Mouse (Mus musculus): ENCODE data around the gene Galk1. TPM values are rescaled to one million over a fixed set of nuclear protein-coding genes. Genes with fewer than 3 reads are reported as not detected.

The Galk1 gene
- 64.3 and 65.5 TPM in 2 replicates for polyA plus RNA-seq (2015; fragmentation: Nextera tagmentation; extraction: Ambion mirVana)

DNA sequence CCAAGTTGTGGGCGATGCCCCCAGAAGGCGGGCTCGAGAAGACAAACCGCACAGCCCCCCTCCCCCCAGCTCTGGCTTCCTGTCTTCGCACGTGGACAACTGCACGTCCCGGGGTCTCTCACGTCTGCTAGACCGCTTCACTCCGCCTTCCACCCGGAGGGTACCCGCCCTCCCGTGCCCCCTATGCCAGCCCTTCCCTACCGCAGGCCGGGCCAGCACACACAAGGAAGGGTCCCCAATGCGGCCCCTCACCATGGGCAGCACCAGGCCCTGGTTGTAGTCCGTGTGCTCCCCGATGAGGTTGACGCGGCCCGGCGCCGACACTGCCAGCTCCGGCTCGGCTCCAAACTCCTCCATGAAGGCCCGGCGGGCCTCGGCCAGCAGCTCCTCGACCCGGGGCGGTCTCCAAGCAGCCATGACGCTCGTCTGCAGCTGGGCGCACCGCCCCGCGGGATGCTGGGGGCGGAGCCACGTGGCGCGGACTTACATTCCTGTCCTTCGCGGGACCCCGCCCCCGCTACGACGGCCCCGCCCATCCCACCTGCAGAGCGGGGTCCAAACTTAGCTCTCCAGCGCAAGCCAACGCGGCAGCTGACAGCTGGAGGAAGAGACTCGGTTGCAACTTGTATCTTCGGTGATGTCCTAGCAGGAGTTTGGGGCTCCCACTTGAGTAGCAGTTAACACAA, at the start of gene Galk1:
TSS of gene Galk1 (minus strand) at position 458 of the 686 bp plus-strand sequence.
- H3K27me3 ChIP-seq = 0 out of 2 replicates have a peak, but pooled peaks cover 7% of the 10 kb centered on the region
- no peaks in the 10 kb centered on the region for H3K9me3 ChIP-seq
- peak within 1 kb of the TSS; percentile 80 for H3K9ac ChIP-seq
- H3K36me3 ChIP-seq = 0 out of 2 replicates have a peak, but pooled peaks cover 3% of the 10 kb centered on the region
- WGBS = under 1% methylated on average over 55 of the region's 55 CpGs
- H3K4me3 ChIP-seq = peak within 1 kb of the TSS; percentile 61
- peak within 1 kb of the TSS; percentile 78 for H3K27ac ChIP-seq
- ATAC-seq (ENCODE audit: low FRiP score) = peak; percentile 85
- peak within 1 kb of the TSS; percentile 84 for H3K4me2 ChIP-seq
- peaks cover 31% of the 10 kb centered on the region for H3K4me1 ChIP-seq (replicated peaks)

DNA sequence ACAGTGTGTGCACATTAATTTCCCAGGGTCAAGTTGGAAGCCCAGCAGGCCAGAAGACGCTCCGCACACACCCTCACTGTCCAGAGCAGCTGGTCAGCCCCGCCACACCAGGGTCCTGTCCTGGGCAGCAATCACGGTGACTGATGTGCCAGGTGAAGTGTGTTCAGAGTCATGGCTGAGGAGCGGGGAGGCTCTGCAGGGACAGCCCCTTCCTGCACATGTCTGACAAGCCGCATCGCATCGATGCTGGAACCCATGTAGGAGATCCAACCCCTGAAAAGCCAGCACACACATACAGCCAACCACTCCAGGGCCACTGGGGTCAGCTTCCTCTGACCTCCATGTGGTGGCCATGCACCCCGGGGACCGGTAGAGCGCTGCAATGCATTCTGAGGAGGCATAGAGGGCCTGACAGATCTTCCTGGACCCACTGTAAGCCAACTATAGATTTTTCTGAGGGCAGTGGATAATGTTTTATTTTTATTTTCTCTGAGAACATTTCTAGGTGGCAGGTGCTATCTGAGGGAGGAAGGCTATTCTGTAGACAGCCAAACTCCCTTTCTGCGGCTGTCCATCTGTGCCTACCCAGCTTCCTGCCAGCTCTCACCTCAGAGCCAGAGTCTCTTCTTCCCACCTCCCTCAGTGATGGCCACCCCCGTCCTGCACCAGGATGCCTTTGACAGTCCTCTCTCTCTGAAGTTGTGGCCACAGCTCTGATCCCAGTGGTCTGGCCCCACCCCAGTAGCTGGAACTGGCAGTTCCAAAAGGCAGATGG, 49.3 kb upstream of the Galk1 start:
- Histone ChIP-seq H3K36me3 (peaks cover 58% of the 10 kb centered on the region), H3K27me3 (no peaks in the 10 kb centered on the region), H3K4me3 (no peak overlapping the region), H3K4me1 (replicated peaks) (no peaks in the 10 kb centered on the region), H3K27ac (no peak overlapping the region), H3K9me3 (no peaks in the 10 kb centered on the region), H3K9ac (no peak overlapping the region), H3K4me2 (no peak overlapping the region)
- no peak for ATAC-seq (ENCODE audit: low FRiP score)
- 86% methylated on average over 13 of the region's 13 CpGs for WGBS

DNA sequence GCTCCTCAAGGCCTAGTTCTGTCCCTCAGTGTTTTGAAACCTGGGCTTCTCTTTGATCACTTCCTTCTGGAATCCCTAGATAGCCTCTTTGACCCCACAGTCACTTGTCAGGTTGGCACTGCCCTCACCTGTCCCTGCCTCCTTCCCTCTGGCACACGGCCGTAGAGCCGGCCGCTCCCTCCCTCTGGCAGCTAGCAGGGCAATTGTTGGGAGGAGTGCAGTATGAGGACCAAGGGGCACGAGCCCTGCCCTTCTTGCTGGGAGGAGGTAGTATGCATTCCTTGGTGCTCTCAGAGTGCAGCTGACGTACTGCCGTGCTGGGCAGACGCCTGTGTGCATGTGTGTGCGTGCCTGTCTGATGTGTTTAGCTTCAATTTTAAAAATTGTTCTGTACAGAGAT, 48.1 kb upstream of the Galk1 start:
- no peaks in the 10 kb centered on the region for H3K4me1 ChIP-seq (replicated peaks)
- H3K27ac ChIP-seq = no peak overlapping the region
- no peaks in the 10 kb centered on the region for H3K9me3 ChIP-seq
- H3K9ac ChIP-seq = 0 out of 2 replicates have a peak overlapping the region, but pooled peaks have one; percentile 19
- no peak overlapping the region for H3K4me2 ChIP-seq
- no peak for ATAC-seq (ENCODE audit: low FRiP score)
- peaks cover 70% of the 10 kb centered on the region for H3K36me3 ChIP-seq
- WGBS = 84% methylated on average over 9 of the region's 9 CpGs
- H3K4me3 ChIP-seq = no peak overlapping the region
- H3K27me3 ChIP-seq = no peaks in the 10 kb centered on the region

DNA sequence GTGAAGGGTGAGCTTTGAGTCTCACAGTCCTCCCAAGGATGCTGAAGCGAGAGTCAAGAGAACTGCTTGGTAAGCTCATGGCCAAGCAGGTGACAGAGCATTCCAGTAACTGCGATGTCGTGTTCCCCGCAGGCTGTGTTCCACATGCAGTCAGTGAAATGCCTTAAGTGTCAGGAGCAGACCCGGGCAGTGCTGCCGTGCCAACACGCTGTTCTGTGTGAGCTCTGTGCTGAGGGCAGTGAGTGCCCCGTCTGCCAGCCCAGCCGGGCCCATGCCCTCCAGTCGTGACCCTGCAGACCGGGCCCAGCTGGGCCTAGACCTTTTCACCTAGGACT, 47.1 kb upstream of the Galk1 start:
- H3K27ac ChIP-seq = no peak overlapping the region
- H3K4me2 ChIP-seq = no peak overlapping the region
- no peaks in the 10 kb centered on the region for H3K27me3 ChIP-seq
- 95% methylated on average over 11 of the region's 11 CpGs for WGBS
- H3K9me3 ChIP-seq = no peaks in the 10 kb centered on the region
- no peak overlapping the region for H3K9ac ChIP-seq
- no peak overlapping the region for H3K4me3 ChIP-seq
- ATAC-seq (ENCODE audit: low FRiP score) = no peak
- H3K4me1 ChIP-seq (replicated peaks) = no peaks in the 10 kb centered on the region
- H3K36me3 ChIP-seq = peaks cover 79% of the 10 kb centered on the region

DNA sequence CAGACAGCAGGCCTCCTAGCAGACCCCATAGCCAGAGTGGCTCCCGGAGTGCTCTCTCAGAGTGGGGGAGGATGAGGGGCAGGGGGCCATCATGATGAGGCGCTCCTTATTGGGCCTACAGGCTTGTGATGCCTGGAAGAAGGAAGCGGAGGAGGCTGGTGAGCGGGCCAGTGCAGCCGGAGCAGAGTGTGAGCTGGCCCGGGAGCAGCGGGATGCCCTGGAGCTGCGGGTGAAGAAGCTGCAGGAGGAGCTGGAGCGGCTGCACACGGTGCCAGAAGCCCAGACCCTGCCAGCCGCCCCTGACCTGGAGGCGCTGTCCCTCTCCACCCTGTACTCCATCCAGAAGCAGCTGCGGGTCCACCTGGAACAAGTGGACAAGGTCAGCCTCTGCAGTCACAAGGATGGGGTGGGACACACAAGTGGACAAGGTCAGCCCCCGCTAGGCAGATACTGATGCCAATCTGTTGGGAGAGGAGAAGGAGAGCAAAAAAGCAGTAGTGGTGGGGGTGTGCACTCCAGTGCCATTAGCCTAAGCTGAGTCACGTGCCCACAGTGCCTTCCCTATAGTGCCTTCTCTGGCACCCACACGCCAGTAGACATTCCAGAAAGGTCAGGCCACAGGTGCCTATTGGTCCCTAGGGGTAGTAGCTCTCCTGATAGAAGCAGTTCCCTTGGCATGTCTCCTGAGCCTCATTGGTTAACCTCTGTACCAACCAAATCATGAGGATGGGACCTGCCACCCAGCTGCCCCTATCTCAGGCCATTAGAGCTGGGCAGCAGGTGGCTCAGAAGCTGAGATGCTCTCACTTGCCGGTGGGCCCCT, 46.6 kb upstream of the Galk1 start:
- Histone ChIP-seq H3K4me2 (no peak overlapping the region), H3K9ac (no peak overlapping the region), H3K4me3 (no peak overlapping the region), H3K27ac (no peak overlapping the region), H3K4me1 (replicated peaks) (no peaks in the 10 kb centered on the region), H3K36me3 (peaks cover 85% of the 10 kb centered on the region), H3K27me3 (no peaks in the 10 kb centered on the region), H3K9me3 (no peaks in the 10 kb centered on the region)
- 96% methylated on average over 17 of the region's 17 CpGs for WGBS
- no peak for ATAC-seq (ENCODE audit: low FRiP score)

DNA sequence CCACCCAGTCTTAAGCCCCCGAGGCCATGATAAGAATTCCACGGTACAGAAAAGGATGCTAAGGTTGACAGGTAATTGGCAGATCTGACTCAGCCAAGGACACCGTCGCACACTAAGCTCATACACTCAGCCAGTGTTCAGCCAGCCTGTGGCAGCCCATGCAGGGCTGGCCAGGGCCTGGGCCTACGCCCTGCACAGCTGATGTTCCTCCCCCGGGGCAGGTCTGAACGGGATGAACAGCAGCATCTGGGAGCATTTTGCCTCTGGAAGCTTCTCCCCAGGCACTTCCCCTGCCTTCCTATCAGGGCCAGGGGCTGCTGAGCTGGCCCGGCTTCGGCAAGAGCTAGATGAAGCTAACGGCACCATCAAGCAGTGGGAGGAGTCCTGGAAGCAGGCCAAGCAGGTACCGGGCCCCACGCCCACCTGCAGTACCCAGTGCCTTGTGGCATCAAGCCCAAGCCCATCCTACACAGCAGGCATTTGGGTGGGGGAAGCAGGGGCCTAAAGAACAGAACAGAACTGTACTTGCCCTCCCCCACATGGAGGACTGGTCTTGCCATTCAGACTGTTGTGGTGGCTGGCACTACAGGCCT, 45.6 kb upstream of the Galk1 start:
- no peak for ATAC-seq (ENCODE audit: low FRiP score)
- Histone ChIP-seq H3K27me3 (no peaks in the 10 kb centered on the region), H3K9me3 (no peaks in the 10 kb centered on the region), H3K4me2 (no peak overlapping the region), H3K9ac (peak overlapping the region; percentile 13; the same call in 1 of the 2 replicates), H3K36me3 (peaks cover 95% of the 10 kb centered on the region), H3K4me3 (no peak overlapping the region), H3K27ac (no peak overlapping the region), H3K4me1 (replicated peaks) (no peaks in the 10 kb centered on the region)
- 85% methylated on average over 12 of the region's 12 CpGs for WGBS

DNA sequence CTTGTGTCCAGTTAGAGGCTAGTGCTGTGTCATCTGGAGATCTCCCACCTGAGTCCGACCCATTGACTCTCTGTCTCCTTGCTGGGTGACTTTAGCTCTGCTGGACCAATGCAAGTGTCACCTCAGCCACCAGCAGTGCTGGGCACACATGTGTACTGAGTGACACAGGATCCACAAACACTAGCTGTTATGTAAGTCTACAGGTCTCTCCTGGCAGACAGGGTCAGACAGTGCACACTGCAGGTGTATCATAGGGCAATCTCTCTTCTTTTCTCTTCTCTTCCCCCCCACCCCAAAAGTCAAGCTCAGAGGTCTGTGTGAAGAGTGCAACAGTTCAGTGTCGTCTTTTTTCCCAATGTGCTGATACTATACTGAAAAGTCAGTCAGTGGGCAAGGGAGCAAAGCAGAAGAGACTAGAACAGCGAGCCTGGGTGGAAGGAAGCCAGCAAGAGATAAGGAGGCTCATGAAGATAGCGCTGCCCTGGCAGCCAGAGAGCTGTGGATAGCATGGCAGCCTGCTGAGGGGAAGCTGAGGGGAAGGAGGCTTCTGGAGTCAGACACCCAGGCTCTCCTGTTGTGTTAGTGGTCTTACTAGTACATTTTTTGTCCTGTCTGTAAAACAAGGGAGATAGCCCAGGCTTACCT, 44.8 kb upstream of the Galk1 start:
- ATAC-seq (ENCODE audit: low FRiP score) = no peak
- Histone ChIP-seq H3K27ac (no peak overlapping the region), H3K4me1 (replicated peaks) (no peaks in the 10 kb centered on the region), H3K9me3 (no peaks in the 10 kb centered on the region), H3K36me3 (peaks cover 100% of the 10 kb centered on the region), H3K4me2 (no peak overlapping the region), H3K27me3 (no peaks in the 10 kb centered on the region), H3K4me3 (no peak overlapping the region), H3K9ac (no peak overlapping the region)
- WGBS = 92% methylated on average over 4 of the region's 4 CpGs

DNA sequence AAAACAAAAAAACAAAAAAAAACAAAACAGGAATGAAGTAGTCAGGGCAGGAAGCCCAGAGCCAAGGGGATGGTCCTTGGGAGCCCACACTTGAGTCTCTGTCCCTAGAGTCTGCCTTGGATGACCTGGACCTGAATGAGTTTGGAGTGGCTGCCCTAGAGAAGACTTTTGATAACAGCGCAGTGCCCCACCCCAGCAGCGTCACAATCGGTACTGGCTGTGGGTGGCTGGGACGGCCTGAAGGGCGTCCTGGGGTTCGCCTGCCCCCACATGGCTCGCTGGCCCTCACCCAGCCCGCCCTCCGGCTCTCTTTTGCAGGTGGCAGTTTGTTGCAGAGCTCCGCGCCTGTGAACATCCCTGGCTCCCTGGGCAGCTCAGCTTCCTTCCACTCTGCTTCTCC, 43.4 kb upstream of the Galk1 start:
- Histone ChIP-seq H3K27ac (no peak overlapping the region), H3K27me3 (no peaks in the 10 kb centered on the region), H3K9me3 (no peaks in the 10 kb centered on the region), H3K4me3 (no peak overlapping the region), H3K4me2 (no peak overlapping the region), H3K36me3 (peaks cover 97% of the 10 kb centered on the region), H3K9ac (no peak overlapping the region), H3K4me1 (replicated peaks) (no peaks in the 10 kb centered on the region)
- no peak for ATAC-seq (ENCODE audit: low FRiP score)
- 90% methylated on average over 11 of the region's 11 CpGs for WGBS

DNA sequence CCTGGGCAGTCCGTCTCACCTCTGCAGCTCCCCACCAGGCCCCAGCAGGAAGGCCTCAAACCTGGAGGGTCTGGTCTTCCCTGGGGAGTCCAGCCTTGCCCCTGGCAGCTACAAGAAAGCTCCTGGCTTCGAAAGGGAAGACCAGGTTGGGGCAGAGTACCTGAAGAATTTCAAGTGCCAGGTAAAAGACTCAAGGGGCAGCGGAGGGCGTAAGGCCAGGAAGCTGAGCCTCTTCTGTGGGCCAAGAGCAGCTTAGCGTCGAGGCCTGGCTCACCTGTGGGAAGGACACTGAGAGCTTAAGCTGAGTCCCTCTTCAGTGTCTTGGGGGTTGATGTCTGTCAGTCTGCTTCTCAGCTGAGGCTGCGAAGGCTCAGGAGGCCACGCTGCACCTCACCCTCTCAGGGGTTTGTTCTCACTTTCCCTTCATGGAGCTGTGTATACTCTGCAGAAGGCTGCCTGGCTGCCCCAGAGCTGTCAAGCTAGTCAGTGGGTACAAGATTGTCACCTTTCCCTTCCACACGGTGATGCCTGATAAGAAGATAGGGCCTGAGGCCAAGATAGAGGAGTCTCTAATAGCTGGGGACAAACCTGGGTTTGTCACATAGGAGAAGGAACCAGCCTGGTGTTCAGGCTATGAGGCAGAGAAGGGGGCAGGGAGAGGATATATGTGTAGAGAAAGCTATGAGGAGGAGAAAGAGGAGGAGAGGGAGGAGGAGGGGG, 41.2 kb upstream of the Galk1 start:
- 96% methylated on average over 9 of the region's 9 CpGs for WGBS
- no peak for ATAC-seq (ENCODE audit: low FRiP score)
- H3K36me3 ChIP-seq = peaks cover 97% of the 10 kb centered on the region

DNA sequence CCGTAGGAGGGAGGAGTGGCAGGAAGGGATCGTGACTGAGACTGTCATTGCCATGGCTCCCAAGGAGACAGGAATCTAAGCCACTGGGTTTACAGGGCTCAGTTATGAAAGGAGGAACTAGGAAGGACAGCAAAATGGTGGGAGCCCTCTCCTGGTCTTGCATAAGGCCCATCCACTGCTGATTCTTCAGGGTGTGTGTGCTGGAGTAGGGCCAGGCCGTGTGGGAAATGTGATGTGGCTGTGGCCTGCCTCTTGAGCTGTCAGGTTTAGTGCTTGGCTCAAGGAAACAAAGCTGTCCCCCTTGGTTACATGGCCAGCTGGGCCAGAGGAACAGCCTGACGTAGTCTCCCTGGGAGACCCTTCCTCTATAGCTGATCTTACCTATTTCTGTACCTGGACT, 37.7 kb upstream of the Galk1 start:
- no peak overlapping the region for H3K4me2 ChIP-seq
- no peaks in the 10 kb centered on the region for H3K9me3 ChIP-seq
- H3K27me3 ChIP-seq = no peaks in the 10 kb centered on the region
- H3K4me1 ChIP-seq (replicated peaks) = no peaks in the 10 kb centered on the region
- peaks cover 93% of the 10 kb centered on the region for H3K36me3 ChIP-seq
- no peak overlapping the region for H3K27ac ChIP-seq
- no peak overlapping the region for H3K9ac ChIP-seq
- no peak for ATAC-seq (ENCODE audit: low FRiP score)
- WGBS = 83% methylated on average over 4 of the region's 4 CpGs
- no peak overlapping the region for H3K4me3 ChIP-seq

More for the DNA sequence above, 41.2 kb upstream of the Galk1 start:
- no peaks in the 10 kb centered on the region for H3K27me3 ChIP-seq
- no peak overlapping the region for H3K4me3 ChIP-seq
- no peaks in the 10 kb centered on the region for H3K9me3 ChIP-seq
- H3K4me2 ChIP-seq = no peak overlapping the region
- no peak overlapping the region for H3K9ac ChIP-seq
- H3K27ac ChIP-seq = no peak overlapping the region
- no peaks in the 10 kb centered on the region for H3K4me1 ChIP-seq (replicated peaks)

DNA sequence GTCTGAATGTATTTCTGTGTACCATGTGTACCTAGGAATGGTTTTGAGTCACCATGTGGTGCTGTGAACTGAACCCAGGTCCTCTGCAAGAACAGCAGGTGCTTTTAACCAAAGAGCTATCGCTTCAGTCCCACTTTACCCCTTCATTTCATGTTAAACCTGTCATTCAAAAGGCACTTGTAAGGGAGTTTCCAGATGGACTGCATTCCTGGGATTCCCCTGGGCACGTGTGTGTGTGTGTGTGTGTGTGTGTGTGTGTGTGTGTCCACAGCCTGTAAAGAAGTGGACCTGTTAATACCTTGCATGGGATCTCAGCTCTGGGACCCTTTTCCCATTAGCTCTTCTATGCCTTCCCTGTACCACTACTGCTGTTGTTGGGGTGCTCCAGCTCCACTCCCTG, 37.1 kb upstream of the Galk1 start:
- 76% methylated on average over 2 of the region's 2 CpGs for WGBS
- H3K36me3 ChIP-seq = peaks cover 93% of the 10 kb centered on the region
- no peaks in the 10 kb centered on the region for H3K4me1 ChIP-seq (replicated peaks)
- H3K27me3 ChIP-seq = no peaks in the 10 kb centered on the region
- no peak for ATAC-seq (ENCODE audit: low FRiP score)
- H3K4me2 ChIP-seq = no peak overlapping the region
- no peak overlapping the region for H3K27ac ChIP-seq
- H3K9ac ChIP-seq = no peak overlapping the region
- no peak overlapping the region for H3K4me3 ChIP-seq
- no peaks in the 10 kb centered on the region for H3K9me3 ChIP-seq

All from hindbrain, embryonic 13.5 days (tissue).